Mouse (Mus musculus) heart, postnatal 0 days (tissue): ENCODE results near the gene Hnrnpul2.

Experiments used
- CTCF ChIP-seq: IDR thresholded peaks from 2 replicates; pipeline ENCODE4 v1.5.1; 2016; ENCODE audit warnings: antibody characterized with exemption, control low read depth, low read depth
- EP300 ChIP-seq: IDR thresholded peaks from 2 replicates; pipeline ENCODE4 v1.6.1; 2016; ENCODE audit warnings: antibody characterized with exemption, low read depth

GRCm38 (mm10) chr19:8829660-8830059 is 9.8 kb downstream of the Hnrnpul2 start, which contains the start of gene AC129217.1:
- TF ChIP-seq CTCF (no peak), EP300 (no peak)
